Mouse (Mus musculus): ENCODE data around the gene Ptx4. TPM values are rescaled to one million over a fixed set of nuclear protein-coding genes. Genes with fewer than 3 reads are reported as not detected.
A peak's percentile ranks its signal among the peaks of the same experiment; 100 is the strongest.
"Not testable (repeated sequence)": the region's sequence is repeated elsewhere in the genome, so short reads cannot be mapped to it uniquely, and the experiment has no call there.

The Ptx4 gene
- total RNA-seq, 2 experiments from 2014 or later, result 0.67 to 0.91 TPM

GRCm38 (mm10) chr17:25112423-25112810, 8.1 kb upstream of the Ptx4 start:
- intact Hi-C loops (cut with DNase I), result no loop called here

GRCm38 (mm10) chr17:25114908-25115645, 5.5 kb upstream of the Ptx4 start:
- DNase-seq (ENCODE audit: low spot score in 2 of 2), result no peak
- intact Hi-C loops (cut with DNase I), result loop anchor here (5.0 kb wide), 1 partner anchor 157 kb away; the partner anchor contains the start of gene Ube2i

More at GRCm38 (mm10) chr17:25112423-25112810, 8.1 kb upstream of the Ptx4 start:
- DNase-seq (ENCODE audit: low spot score in 2 of 2), result no peak

- intact Hi-C loops (cut with DNase I), result loop anchor here (5.0 kb wide), 1 partner anchor 156 kb away; the partner anchor contains the start of gene Ube2i
- DNase-seq (ENCODE audit: low spot score in 2 of 2), result peak; percentile 91
These were observed 4.7 kb upstream of the Ptx4 start, which contains the start of gene Telo2 for GRCm38 (mm10) chr17:25115664-25116432. TSS of gene Telo2 (minus strand) at chr17:25115967.

- intact Hi-C loops (cut with DNase I), result loop anchor here (5.0 kb wide), 1 partner anchor 155 kb away; the partner anchor contains the start of gene Ube2i
- no peak for DNase-seq (ENCODE audit: low spot score in 2 of 2)
These were observed 3.3 kb upstream of the Ptx4 start for GRCm38 (mm10) chr17:25117263-25117662.

GRCm38 (mm10) chr17:25123979-25124378, 3.4 kb downstream of the Ptx4 start:
- DNase-seq (ENCODE audit: low spot score in 2 of 2), result no peak
- intact Hi-C loops (cut with DNase I), result no loop called here

GRCm38 (mm10) chr17:25125442-25126060, 5.0 kb downstream of the Ptx4 start:
- intact Hi-C loops (cut with DNase I); DNase-seq (ENCODE audit: low spot score in 2 of 2): not testable (repeated sequence)

- intact Hi-C loops (cut with DNase I), result no loop called here
- DNase-seq (ENCODE audit: low spot score in 2 of 2), result no peak
These were observed 6.5 kb downstream of the Ptx4 start for GRCm38 (mm10) chr17:25127079-25127478.

GRCm38 (mm10) chr17:25127681-25128080, 7.1 kb downstream of the Ptx4 start:
- intact Hi-C loops (cut with DNase I), result no loop called here
- DNase-seq (ENCODE audit: low spot score in 2 of 2), result no peak

GRCm38 (mm10) chr17:25130060-25130459, 9.5 kb downstream of the Ptx4 start:
- DNase-seq (ENCODE audit: low spot score in 2 of 2), result no peak
- intact Hi-C loops (cut with DNase I), result no loop called here

GRCm38 (mm10) chr17:25133275-25133698, 12.7 kb downstream of the Ptx4 start, which contains the start of gene Clcn7:
TSS of gene Clcn7 (plus strand) at chr17:25133391.
- peak; percentile 95 to 96 for DNase-seq (ENCODE audit: low spot score in 2 of 2)
- intact Hi-C loops (cut with DNase I), result no loop called here

GRCm38 (mm10) chr17:25135622-25136021, 15.1 kb downstream of the Ptx4 start:
- no peak for DNase-seq (ENCODE audit: low spot score in 2 of 2)
- intact Hi-C loops (cut with DNase I), result loop anchor here (5.0 kb wide), 1 partner anchor 47 kb away; the partner anchor contains the start of gene BC003965

- intact Hi-C loops (cut with DNase I), result loop anchor here (5.0 kb wide), 1 partner anchor 43 kb away; the partner anchor contains the start of gene BC003965
- no peak for DNase-seq (ENCODE audit: low spot score in 2 of 2)
These were observed 18.2 kb downstream of the Ptx4 start for GRCm38 (mm10) chr17:25138803-25139202.

- no peak for DNase-seq (ENCODE audit: low spot score in 2 of 2)
- intact Hi-C loops (cut with DNase I), result loop anchor here (5.0 kb wide), 1 partner anchor 42 kb away; the partner anchor contains the start of gene BC003965
These were observed 19.4 kb downstream of the Ptx4 start for GRCm38 (mm10) chr17:25139960-25140359.

- no peak for DNase-seq (ENCODE audit: low spot score in 2 of 2)
- intact Hi-C loops (cut with DNase I), result no loop called here
These were observed 41.6 kb downstream of the Ptx4 start, which contains the start of gene Ccdc154 for GRCm38 (mm10) chr17:25162161-25162560. TSS of gene Ccdc154 (plus strand) at chr17:25162461.

- intact Hi-C loops (cut with DNase I), result no loop called here
- no peak for DNase-seq (ENCODE audit: low spot score in 2 of 2)
These were observed 42.8 kb downstream of the Ptx4 start for GRCm38 (mm10) chr17:25163387-25163786.

- no peak for DNase-seq (ENCODE audit: low spot score in 2 of 2)
- intact Hi-C loops (cut with DNase I), result no loop called here
These were observed 44.2 kb downstream of the Ptx4 start for GRCm38 (mm10) chr17:25164770-25165169.

- DNase-seq (ENCODE audit: low spot score in 2 of 2), result no peak
- intact Hi-C loops (cut with DNase I), result no loop called here
These were observed 45.6 kb downstream of the Ptx4 start for GRCm38 (mm10) chr17:25165970-25166671.

- intact Hi-C loops (cut with DNase I), result no loop called here
- no peak for DNase-seq (ENCODE audit: low spot score in 2 of 2)
These were observed 49.1 kb downstream of the Ptx4 start for GRCm38 (mm10) chr17:25169706-25170105.

- intact Hi-C loops (cut with DNase I), result no loop called here
These were observed 52.0 kb downstream of the Ptx4 start for GRCm38 (mm10) chr17:25172558-25172957.

More at GRCm38 (mm10) chr17:25172558-25172957, 52.0 kb downstream of the Ptx4 start:
- no peak for DNase-seq (ENCODE audit: low spot score in 2 of 2)
